Mouse (Mus musculus) hindbrain, postnatal 0 days (tissue): Measurements from ENCODE around the gene Cox19. TPM values are rescaled to one million over a fixed set of nuclear protein-coding genes. Genes with fewer than 3 reads are reported as not detected.

Experiments used
- ATAC-seq: fragments of 200-750 bp; cut with Nextera tagmentation; 2 replicates; pipeline ENCODE4 v1.8.0; 2017; ENCODE audit warnings: mild to moderate bottlenecking, moderate TSS enrichment, moderate library complexity
- DNase-seq: peaks from one replicate; pipeline ENCODE4 v3.0.0-alpha.2; 2015; ENCODE audit warnings: low spot score
- H3K27ac ChIP-seq: fragments of 300-500 bp; sonication (generic); 2 replicates; pipeline ENCODE4 v1.5.1; 2014; ENCODE audit warnings: mild to moderate bottlenecking
- H3K27me3 ChIP-seq: fragments of 300-500 bp; sonication (generic); 2 replicates; pipeline ENCODE4 v1.6.1; 2014; ENCODE audit warnings: low read length, mixed read lengths; ENCODE audit not compliant: insufficient read depth
- H3K36me3 ChIP-seq: fragments of 300-500 bp; sonication (generic); 2 replicates; pipeline ENCODE4 v1.6.1; 2014; ENCODE audit warnings: low read length, mixed read lengths; ENCODE audit not compliant: insufficient read depth
- H3K4me1 ChIP-seq: fragments of 300-500 bp; sonication (generic); 2 replicates; pipeline ENCODE4 v1.6.1; 2014; ENCODE audit warnings: antibody characterized with exemption, low read length, mixed read lengths; ENCODE audit not compliant: insufficient read depth
- H3K4me2 ChIP-seq: fragments of 300-500 bp; sonication (generic); 2 replicates; pipeline ENCODE4 v1.6.1; 2014; ENCODE audit warnings: low read depth, mild to moderate bottlenecking, low read length, moderate library complexity, mixed read lengths
- H3K4me3 ChIP-seq: fragments of 300-500 bp; sonication (generic); 2 replicates; pipeline ENCODE4 v1.5.1; 2014; ENCODE audit warnings: low read length
- H3K9ac ChIP-seq: fragments of 300-500 bp; sonication (generic); replicated peaks from 2 replicates; pipeline ENCODE4 v1.6.1; 2014; ENCODE audit warnings: mild to moderate bottlenecking, low read length, moderate library complexity, mixed read lengths
- H3K9me3 ChIP-seq: fragments of 300-500 bp; sonication (generic); 2 replicates; pipeline ENCODE4 v1.6.1; 2016; ENCODE audit warnings: low read length, mixed read lengths
- CTCF ChIP-seq: IDR thresholded peaks from 2 replicates; pipeline ENCODE4 v1.5.1; 2016; ENCODE audit warnings: antibody characterized with exemption, control low read depth, low read depth
- WGBS: fragments of 180-500 bp; shearing (Covaris S2); extraction: QIAGEN DNeasy Blood & Tissue Kit; methylation state at CpG from one replicate; pipeline ENCODE4 v1.1.7; 2014; 5-methylcytosine and 5-hydroxymethylcytosine counted together
- polyA plus RNA-seq: library from polyadenylated mRNA; unstranded; fragments of >200 nt; fragmentation: Nextera tagmentation; extraction: Ambion mirVana; gene quantifications from 2 replicates; pipeline ENCODE4 v1.2.1, GENCODE M21; 2015
- total RNA-seq: library from RNA; depleted of rRNA; stranded (reverse); fragments of >200 nt; gene quantifications from 2 replicates; pipeline ENCODE4 v1.2.3, GENCODE M21; 2014

Cox19 gene
- total and polyA plus RNA-seq, 2 experiments from 2014 or later, result 91.0 to 93.7 TPM

DNA sequence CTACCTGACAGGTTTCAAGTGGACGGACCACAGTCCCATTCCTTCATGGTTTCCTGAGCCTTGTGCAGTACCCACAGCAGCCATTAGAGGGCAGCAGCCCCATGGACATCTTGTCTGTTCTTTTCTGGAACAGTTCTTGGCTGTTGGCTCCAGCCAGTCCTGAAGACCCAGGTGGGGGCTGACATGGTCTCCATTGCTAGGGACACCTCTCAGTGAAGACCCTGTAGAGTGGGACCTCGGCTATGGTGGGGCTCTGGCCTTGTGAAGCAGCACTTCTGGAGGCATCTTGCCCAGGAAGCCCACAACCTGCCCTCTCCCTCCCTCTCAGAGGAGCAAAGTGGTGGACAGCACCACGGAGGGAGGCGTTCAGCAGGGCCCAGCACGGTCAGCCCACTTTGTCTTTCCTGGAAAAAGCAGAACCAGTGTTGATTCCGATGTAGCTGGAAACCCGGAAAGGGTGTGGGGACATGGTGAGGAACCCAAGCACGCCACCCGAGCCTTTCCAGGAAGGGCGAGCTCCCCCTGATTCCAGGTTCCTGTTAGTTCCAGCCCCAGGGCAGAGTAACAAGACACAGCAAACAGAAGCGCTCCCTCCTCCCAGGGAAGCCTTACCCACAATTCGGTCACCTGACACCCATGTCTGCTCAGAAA lies 13.2 kb upstream of the Cox19 start:
- WGBS, result 36% methylated on average over 12 of the region's 12 CpGs
- no peaks in the 10 kb centered on the region for H3K27me3 ChIP-seq
- 0 out of 2 replicates have a peak, but pooled peaks cover 2% of the 10 kb centered on the region for H3K4me1 ChIP-seq
- no peak overlapping the region for H3K4me3 ChIP-seq
- peak; percentile 99 for TF ChIP-seq CTCF
- ATAC-seq (peak; percentile 74), DNase-seq (peak; percentile 92)
- H3K9me3 ChIP-seq, result no peaks in the 10 kb centered on the region
- no peak overlapping the region for H3K9ac ChIP-seq
- H3K36me3 ChIP-seq, result no peaks in the 10 kb centered on the region
- H3K27ac ChIP-seq, result peak overlapping the region; percentile 65; the same call in 1 of the 2 replicates
- H3K4me2 ChIP-seq, result no peak overlapping the region

GRCm38 (mm10) chr5:139363858-139364257 lies 12.6 kb upstream of the Cox19 start:
- H3K9me3 ChIP-seq, result no peaks in the 10 kb centered on the region
- H3K4me2 ChIP-seq, result no peak overlapping the region
- DNase-seq (no peak), ATAC-seq (no peak)
- no peak overlapping the region for H3K9ac ChIP-seq
- no peaks in the 10 kb centered on the region for H3K36me3 ChIP-seq
- no peaks in the 10 kb centered on the region for H3K27me3 ChIP-seq
- H3K4me3 ChIP-seq, result no peak overlapping the region
- 55% methylated on average over 7 of the region's 7 CpGs for WGBS
- H3K27ac ChIP-seq, result no peak overlapping the region; the same call in 1 of the 2 replicates
- no peak for TF ChIP-seq CTCF
- 0 out of 2 replicates have a peak, but pooled peaks cover 2% of the 10 kb centered on the region for H3K4me1 ChIP-seq

DNA sequence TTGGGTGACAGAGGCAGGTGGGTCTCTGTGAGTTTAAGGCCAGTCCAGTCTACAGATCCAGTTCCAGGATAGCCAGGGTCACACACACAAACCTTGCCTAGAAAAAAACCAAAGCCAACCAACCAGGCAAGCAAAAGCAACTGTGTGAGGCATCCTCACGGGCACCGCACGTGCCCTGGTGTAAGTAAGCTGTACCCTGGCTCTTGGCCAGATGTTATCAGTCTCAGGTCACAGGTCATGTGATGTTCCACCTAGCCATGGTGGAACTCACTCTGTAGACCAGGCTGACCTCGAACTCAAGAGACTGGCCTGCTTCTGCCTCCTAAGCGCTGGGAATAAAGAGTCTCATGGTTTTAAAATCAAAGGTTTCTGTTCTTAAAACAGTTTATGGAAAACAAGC lies 8.0 kb upstream of the Cox19 start:
- no peak for DNase-seq
- no peak overlapping the region for H3K9ac ChIP-seq
- TF ChIP-seq CTCF, result no peak
- H3K36me3 ChIP-seq, result no peaks in the 10 kb centered on the region
- H3K4me3 ChIP-seq, result no peak overlapping the region
- ATAC-seq, result no peak
- no peaks in the 10 kb centered on the region for H3K9me3 ChIP-seq
- no peak overlapping the region for H3K4me2 ChIP-seq
- 84% methylated on average over 5 of the region's 5 CpGs for WGBS
- H3K27me3 ChIP-seq, result no peaks in the 10 kb centered on the region
- 0 out of 2 replicates have a peak, but pooled peaks cover under 1% of the 10 kb centered on the region for H3K4me1 ChIP-seq
- H3K27ac ChIP-seq, result no peak overlapping the region

DNA sequence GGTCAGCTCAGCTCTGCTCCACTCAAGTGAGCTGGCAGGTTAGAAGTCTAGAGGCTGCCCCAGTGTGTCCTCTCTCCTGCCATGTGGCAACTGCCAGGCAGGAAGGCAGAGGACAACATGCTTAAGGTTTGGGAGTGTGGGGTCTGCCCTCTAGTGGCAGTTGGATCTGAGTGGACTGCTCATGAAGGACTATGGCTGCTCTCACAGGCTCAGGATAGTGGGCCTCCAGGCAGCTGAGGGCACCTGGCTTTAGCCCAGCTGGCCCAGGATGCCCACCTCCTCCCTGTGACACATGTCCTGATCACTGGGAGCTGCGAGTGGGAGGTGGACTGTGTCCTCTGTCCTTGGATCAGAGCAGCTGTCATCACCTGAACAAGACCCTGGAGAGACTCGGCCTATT lies 7.4 kb upstream of the Cox19 start:
- Histone ChIP-seq H3K4me3 (no peak overlapping the region), H3K27me3 (no peaks in the 10 kb centered on the region), H3K27ac (no peak overlapping the region), H3K4me1 (no peaks in the 10 kb centered on the region), H3K9ac (no peak overlapping the region), H3K4me2 (no peak overlapping the region), H3K36me3 (no peaks in the 10 kb centered on the region), H3K9me3 (no peaks in the 10 kb centered on the region)
- peak; percentile 64 for DNase-seq
- peak; percentile 57 for ATAC-seq
- peak; percentile 78 for TF ChIP-seq CTCF
- 80% methylated on average over 2 of the region's 2 CpGs for WGBS

GRCm38 (mm10) chr5:139355235-139355772 lies 4.1 kb upstream of the Cox19 start:
- no peaks in the 10 kb centered on the region for H3K4me1 ChIP-seq
- peak; percentile 97 for TF ChIP-seq CTCF
- no peaks in the 10 kb centered on the region for H3K9me3 ChIP-seq
- no peaks in the 10 kb centered on the region for H3K36me3 ChIP-seq
- H3K9ac ChIP-seq, result no peak overlapping the region
- H3K4me2 ChIP-seq, result no peak overlapping the region
- 37% methylated on average over 19 of the region's 19 CpGs for WGBS
- DNase-seq, result peak; percentile 75
- ATAC-seq, result 0 out of 2 replicates have a peak, but pooled peaks have one; percentile 36
- H3K27me3 ChIP-seq, result no peaks in the 10 kb centered on the region
- no peak overlapping the region for H3K4me3 ChIP-seq
- no peak overlapping the region for H3K27ac ChIP-seq

GRCm38 (mm10) chr5:139353946-139354345 lies 2.7 kb upstream of the Cox19 start:
- 88% methylated on average over 10 of the region's 11 CpGs for WGBS
- no peak for TF ChIP-seq CTCF

GRCm38 (mm10) chr5:139353496-139353895 lies 2.3 kb upstream of the Cox19 start:
- TF ChIP-seq CTCF, result peak; percentile 41
- H3K9ac ChIP-seq, result no peak overlapping the region
- WGBS, result 62% methylated on average over 10 of the region's 10 CpGs
- H3K27me3 ChIP-seq, result no peaks in the 10 kb centered on the region
- no peak overlapping the region for H3K4me3 ChIP-seq
- no peak for ATAC-seq
- H3K36me3 ChIP-seq, result no peaks in the 10 kb centered on the region
- no peak overlapping the region for H3K4me2 ChIP-seq
- no peaks in the 10 kb centered on the region for H3K4me1 ChIP-seq
- no peak overlapping the region for H3K27ac ChIP-seq
- DNase-seq, result no peak
- H3K9me3 ChIP-seq, result no peaks in the 10 kb centered on the region

More at GRCm38 (mm10) chr5:139353946-139354345, 2.7 kb upstream of the Cox19 start:
- H3K27ac ChIP-seq, result no peak overlapping the region
- ATAC-seq, result no peak
- no peak overlapping the region for H3K9ac ChIP-seq
- no peak overlapping the region for H3K4me2 ChIP-seq
- H3K4me1 ChIP-seq, result no peaks in the 10 kb centered on the region
- no peak overlapping the region for H3K4me3 ChIP-seq
- H3K27me3 ChIP-seq, result no peaks in the 10 kb centered on the region
- DNase-seq, result no peak
- no peaks in the 10 kb centered on the region for H3K9me3 ChIP-seq
- H3K36me3 ChIP-seq, result no peaks in the 10 kb centered on the region
